Mouse (Mus musculus) brown adipose tissue, adult 24 weeks (tissue): ENCODE measurements around the gene Kremen1. TPM values are rescaled to one million over a fixed set of nuclear protein-coding genes. Genes with fewer than 3 reads are reported as not detected.

Experiments
- H3K27ac ChIP-seq: fragments of 200-500 bp; replicated peaks from 2 replicates; pipeline ENCODE4 v1.5.1; 2012; ENCODE audit warnings: low read depth, mild to moderate bottlenecking, low read length
- H3K4me1 ChIP-seq: fragments of 200-500 bp; 2 replicates; pipeline ENCODE4 v1.6.1; 2012; ENCODE audit warnings: low read length, mixed read lengths; ENCODE audit not compliant: control insufficient read depth, insufficient read depth, insufficient read length
- H3K4me3 ChIP-seq: fragments of 200-500 bp; 2 replicates; pipeline ENCODE4 v1.5.1; 2012; ENCODE audit warnings: low read depth, mild to moderate bottlenecking, low read length, moderate library complexity; ENCODE audit not compliant: insufficient read depth
- polyA plus RNA-seq: library from polyadenylated mRNA; stranded (reverse); fragments of >200 nt; gene quantifications from 2 replicates; pipeline ENCODE4 v1.2.4, GENCODE M21; 2012; ENCODE audit not compliant: missing spikeins, insufficient read depth, insufficient read length

Gene Kremen1
- polyA plus RNA-seq, 1 experiment: 4.8 TPM

DNA sequence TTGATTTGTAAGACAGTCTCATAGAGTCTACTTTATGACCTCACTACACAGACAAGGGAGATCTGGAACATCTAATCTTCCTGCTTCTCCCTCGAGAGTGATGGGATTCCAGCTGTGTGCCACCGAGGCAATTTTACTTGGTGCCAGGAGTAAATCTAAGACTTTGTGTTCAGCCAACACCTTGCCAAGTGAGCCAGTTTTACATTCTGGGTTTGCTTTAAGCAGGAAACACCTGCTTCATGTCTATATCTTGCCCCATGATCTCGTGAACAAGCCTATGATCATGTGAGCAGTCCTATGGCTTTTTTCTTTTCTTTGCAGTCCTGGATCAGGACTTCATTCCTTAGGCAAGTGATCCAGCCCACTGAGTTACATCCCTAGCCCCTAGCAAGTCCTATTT, 7.8 kb downstream of the Kremen1 start:
- Histone ChIP-seq H3K27ac (no peak overlapping the region), H3K4me3 (no peak overlapping the region), H3K4me1 (peaks cover 21% of the 10 kb centered on the region)

DNA sequence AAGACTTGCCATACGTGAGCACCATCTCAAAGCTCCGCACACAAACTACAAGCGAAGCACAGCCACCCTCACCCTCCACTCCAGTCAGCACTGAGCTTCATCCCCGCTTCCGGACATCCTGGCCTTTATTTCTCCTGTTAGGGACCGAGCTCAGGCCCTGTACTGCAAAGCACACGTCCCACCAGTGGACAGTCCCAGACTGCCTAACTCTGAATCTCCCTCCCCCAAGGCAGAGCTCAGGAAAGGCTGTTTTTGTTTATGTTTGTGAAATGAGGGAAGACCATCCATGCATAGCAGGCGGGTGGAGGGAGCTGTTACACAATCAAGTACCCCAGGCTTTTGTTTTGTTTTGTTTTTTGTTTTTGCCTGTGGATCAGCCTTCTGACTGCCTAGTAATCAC, 8.6 kb downstream of the Kremen1 start:
- no peak overlapping the region for H3K27ac ChIP-seq
- no peak overlapping the region for H3K4me3 ChIP-seq
- peaks cover 21% of the 10 kb centered on the region for H3K4me1 ChIP-seq

DNA sequence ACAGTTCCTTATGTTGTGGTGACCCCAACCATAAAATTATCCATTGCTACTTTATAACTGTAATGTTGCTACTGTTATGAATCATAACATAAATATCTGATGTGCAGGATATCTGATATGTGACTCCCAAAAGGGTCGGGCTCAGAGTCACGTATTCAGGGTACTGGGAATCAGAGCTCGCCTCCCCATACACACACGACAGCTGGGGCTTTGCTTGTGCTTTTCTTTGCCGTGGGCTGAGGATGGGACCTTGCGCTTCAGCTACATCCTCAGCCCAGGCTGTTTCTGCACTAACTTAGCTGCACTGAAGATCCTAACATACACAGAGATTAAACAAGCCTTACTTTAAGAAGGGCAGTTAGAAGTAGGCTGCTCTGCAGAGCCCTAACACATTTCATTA, 10.2 kb downstream of the Kremen1 start:
- no peak overlapping the region for H3K27ac ChIP-seq
- no peak overlapping the region for H3K4me3 ChIP-seq
- peaks cover 12% of the 10 kb centered on the region; the same call in 1 of the 2 replicates for H3K4me1 ChIP-seq

DNA sequence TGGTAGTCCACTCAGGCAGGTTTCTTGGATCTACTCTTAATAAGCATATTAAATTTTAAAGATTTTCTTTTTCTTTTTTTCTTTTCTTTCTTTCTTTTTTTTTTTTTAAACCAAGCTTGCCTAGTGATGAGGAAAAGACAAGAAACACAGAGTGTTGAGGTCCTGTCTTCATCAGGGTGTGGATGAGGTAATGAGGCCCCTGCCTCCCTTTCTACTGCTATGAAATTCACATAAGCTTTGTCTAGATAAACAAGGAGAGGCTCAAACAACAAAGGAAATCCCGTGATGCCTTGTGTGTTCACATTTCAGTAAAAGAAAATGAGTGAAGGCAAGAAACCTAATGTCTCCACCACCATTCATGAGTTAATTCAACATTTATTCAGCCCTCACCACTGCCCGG, 13.2 kb downstream of the Kremen1 start:
- Histone ChIP-seq H3K4me1 (0 out of 2 replicates have a peak, but pooled peaks cover 3% of the 10 kb centered on the region), H3K4me3 (no peak overlapping the region), H3K27ac (no peak overlapping the region)

DNA sequence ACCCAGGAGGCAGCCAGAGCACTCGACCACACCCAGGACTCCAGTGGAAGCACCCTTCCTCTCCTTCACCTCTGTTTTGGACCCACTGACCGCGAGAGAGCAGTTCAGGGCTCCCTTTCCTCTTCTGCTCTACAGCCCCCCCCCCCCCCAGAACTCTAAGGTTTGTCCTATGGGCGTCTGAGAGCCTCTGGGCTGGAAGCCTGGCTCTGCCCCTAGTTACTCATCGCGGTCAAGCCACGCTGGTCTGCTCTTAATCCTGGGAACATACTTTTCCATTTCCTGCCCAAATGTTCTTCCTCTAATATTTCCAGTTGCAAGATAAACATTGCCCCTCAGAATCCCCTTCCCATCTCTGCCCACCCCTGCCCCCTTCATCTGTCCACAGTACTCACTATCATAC, 15.9 kb downstream of the Kremen1 start:
- Histone ChIP-seq H3K27ac (no peak overlapping the region), H3K4me3 (no peak overlapping the region), H3K4me1 (no peaks in the 10 kb centered on the region)

DNA sequence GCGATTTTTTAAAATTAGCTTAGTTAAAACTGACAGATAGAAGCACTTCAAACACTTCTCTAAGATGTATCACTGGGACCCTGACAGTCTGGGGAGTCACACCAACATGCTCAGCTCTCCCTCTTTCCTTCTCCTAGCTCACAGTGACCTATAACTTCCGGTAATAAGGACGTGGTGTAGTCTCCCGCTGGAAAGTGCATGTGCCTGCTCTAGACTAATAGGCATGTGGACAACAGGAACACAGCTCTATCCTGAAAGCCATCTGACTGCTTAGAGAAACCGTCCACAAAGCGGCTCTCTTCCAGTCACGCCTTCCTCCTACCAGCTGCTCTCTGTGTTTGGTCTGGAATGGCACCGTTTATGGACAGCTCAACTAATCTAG, 16.6 kb downstream of the Kremen1 start:
- Histone ChIP-seq H3K4me1 (no peaks in the 10 kb centered on the region), H3K4me3 (no peak overlapping the region), H3K27ac (peak overlapping the region; percentile 43)

DNA sequence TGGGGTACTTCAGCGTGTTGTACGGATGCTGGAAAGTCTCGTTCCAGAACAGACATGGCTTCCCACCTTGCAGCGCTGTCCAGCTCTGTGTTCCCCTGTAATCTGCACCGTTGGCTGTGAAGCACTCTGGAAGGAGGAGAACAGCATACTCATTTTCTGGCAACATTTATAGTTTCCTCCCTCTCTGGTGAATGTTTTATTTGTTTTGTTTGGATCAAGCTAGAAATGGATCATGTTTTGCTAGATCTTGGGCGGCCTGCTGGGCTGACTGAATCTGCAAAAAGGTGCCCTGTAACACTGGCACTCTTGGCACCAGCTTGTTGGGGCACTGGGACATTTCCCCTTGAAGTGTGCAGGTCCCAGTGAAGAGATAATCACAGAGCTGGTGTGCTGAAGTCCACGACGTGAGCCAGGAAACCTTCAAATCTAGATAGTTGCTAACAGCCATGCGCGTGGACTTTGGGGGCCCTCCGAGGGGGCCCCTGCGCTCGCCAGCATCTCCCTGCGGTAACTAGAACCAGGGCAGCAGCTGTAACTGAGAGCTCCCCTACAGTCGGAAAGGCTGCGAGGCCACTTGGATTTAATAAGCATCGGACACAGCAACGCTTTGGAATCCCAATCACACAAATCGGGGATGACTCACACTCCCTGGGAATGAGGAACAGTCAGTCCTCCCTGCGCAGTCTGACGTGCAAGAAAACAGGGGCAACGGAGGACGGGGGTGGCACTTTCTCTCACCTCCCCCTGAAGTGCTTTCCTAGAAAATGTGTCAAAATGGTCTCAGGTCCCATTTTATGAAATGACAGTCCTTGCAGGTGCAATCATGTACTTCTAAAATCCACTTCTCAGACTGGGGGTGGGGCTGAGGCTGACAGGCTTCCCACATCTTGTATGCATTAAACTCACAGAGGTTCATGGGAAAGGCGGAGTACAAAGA, 17.3 kb downstream of the Kremen1 start:
- H3K27ac ChIP-seq: peak overlapping the region; percentile 43
- 0 out of 2 replicates have a peak overlapping the region, but pooled peaks have one; percentile 18 for H3K4me3 ChIP-seq
- no peaks in the 10 kb centered on the region for H3K4me1 ChIP-seq

DNA sequence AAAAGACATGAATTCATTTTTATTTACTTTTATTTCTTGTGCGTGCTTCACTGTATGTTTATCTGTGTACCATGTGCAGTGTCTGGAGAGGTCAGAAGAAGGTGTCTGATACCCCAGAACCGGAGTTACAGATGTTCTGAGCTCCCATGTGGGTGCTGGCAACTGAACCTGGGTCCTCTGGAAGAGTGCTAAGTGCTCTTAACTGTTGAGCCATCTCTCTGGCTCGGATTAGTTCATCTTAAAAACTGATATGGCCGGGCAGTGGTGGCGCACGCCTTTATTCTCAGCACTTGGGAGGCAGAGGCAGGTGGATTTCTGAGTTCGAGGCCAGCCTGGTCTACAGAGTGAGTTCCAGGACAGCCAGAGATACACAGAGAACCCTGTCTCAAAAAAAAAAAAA, 18.1 kb downstream of the Kremen1 start:
- no peak overlapping the region for H3K27ac ChIP-seq
- H3K4me1 ChIP-seq: no peaks in the 10 kb centered on the region

DNA sequence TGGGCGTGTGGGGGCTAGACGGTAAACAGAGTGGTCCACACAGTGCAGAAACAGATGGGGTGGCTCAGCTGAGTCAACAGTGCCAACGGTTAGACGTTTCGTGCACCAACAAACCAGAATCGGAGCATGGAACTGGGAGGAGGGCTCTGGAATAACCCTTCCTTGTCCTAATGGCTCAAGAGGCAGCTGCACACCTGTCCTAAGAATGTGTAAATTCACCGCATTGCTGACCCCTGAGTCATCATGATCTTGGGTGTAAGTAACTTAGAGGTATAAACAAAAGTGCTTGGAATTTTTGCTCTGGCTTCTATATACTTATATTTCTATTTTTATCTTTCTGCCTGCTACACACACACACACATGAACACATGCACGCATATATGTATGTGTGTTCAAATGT, 19.2 kb downstream of the Kremen1 start:
- Histone ChIP-seq H3K27ac (no peak overlapping the region), H3K4me3 (no peak overlapping the region), H3K4me1 (no peaks in the 10 kb centered on the region)

More for the DNA sequence above, 18.1 kb downstream of the Kremen1 start:
- H3K4me3 ChIP-seq: no peak overlapping the region

DNA sequence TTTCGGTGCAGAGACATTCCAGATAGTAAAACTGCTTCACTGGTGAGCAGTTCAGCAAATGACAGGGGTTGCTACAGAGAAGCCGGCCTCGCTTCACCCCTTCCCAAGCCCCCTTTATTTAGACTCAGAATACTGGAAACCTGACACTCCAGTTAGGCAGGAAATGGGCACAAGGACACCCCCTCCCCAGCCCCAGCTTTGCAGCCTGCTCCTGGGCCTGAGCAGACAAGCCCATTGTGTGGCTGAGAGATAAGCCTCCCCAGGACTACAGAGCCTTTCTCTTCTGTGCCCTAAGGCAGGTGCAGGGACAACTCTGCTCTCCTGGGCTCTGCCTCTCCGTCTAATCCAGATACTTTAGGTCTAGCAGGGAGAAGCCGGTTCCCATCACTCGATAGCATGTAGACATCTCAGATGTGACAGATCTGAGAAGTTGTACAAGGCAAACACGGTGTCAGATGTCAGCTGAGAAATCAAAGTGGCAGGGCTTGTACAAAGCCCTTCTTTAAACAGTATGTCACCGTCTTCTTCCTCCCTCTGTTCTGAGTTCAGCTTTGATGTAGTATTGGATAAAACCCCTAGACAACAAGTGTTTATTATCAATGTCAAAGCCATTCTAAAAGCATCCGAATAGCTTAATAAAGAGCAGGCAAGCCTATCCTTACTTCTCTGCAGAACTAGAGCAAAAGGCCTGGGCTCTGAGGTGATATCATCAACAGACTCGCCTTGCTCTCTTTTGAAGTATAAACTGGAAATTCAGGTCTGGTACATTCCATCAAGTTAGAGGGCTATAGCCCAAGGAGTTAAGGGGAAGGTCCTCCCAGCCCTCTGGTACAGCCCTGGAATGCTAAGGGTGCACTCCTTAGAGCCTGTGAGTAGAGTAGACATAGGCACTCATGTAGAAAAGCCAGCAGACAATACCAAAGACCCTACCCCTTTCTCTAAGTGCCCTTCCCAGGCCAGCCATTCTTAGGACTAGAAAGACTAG, 21.4 kb downstream of the Kremen1 start:
- H3K4me1 ChIP-seq: no peaks in the 10 kb centered on the region
- no peak overlapping the region for H3K27ac ChIP-seq
- H3K4me3 ChIP-seq: no peak overlapping the region

DNA sequence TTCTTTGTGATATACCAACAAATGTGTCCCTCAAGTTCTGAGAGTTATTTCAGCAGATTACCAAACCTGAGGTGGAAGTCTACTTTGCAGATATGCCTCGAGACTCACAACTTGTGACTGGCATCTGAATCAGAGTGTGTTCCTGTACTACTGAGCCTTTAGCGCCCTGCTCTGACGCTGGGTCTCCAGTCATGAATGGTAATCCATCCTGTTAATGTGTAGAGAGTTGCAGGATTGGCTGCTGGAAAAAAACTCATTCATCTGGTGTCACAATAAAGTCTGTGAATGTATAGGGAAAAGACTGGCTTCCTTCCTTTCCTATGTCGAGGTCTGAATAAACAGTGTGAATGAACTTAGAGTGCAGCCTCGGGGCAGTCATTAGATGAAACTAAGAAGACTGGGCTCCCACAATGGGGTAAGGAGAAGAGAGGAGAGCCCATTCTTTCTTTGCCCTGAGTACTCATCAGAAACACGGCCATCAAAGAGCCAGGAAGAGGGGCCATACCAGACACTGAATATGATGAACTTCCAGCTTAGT, 41.4 kb downstream of the Kremen1 start:
- H3K4me1 ChIP-seq: no peaks in the 10 kb centered on the region
- no peak overlapping the region for H3K4me3 ChIP-seq
- no peak overlapping the region for H3K27ac ChIP-seq

DNA sequence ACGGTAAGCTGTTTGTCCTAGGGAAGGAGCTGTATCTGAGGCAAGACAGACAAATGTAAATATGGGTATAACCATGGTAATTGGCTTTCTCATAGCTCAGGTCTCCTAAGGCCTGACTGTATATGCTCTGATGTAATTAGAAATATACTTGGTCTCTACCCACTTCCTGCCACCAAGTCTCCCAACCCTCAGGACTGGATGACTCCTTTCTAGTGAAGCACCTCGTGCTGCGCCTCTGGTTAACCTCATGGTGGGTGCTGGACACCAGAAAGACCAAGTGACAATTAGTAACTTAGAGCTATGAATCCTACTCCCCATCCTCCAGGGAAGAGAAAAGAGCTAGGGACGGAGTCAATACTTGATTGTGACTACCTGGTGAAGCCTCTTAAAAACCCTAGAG, 42.0 kb downstream of the Kremen1 start:
- H3K27ac ChIP-seq: no peak overlapping the region

DNA sequence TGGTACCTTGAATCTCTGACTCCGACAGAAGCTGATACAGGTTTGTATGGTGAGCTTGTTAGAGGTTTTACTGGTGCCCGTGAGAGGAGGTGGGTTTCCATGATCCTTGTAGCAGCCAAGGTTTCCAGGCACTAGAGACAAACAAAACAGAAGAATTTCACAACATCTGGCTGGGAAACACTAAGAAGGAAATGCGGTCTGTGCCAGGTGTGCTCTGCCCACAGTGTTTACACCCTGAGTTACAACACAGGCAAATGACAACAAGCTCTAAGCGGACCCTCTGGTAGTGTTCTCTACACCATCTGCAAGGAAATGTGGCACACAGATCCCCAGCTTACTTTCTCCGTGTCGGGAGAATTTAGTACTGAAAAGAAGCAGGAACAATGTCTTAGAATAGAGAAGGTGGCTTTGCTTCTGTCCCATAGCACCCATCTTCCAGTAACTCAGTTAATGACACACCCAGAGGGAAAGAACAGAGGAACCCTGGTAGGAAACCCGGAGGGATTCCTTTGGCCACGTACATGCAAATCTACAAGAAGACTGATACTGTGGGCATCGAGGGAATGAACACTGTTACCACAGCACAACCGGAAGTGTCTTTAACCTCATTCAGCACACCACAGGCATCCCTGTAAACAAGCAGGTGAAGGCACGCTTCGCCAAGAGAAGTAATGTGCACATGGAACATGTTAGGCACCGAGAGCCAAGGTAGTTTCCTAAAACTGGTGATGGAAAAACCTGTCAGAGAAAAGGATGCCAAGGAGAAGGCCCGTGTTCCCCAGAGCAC, 45.8 kb downstream of the Kremen1 start:
- Histone ChIP-seq H3K4me1 (no peaks in the 10 kb centered on the region), H3K4me3 (no peak overlapping the region), H3K27ac (no peak overlapping the region)

More for the DNA sequence above, 42.0 kb downstream of the Kremen1 start:
- no peaks in the 10 kb centered on the region for H3K4me1 ChIP-seq
- no peak overlapping the region for H3K4me3 ChIP-seq

DNA sequence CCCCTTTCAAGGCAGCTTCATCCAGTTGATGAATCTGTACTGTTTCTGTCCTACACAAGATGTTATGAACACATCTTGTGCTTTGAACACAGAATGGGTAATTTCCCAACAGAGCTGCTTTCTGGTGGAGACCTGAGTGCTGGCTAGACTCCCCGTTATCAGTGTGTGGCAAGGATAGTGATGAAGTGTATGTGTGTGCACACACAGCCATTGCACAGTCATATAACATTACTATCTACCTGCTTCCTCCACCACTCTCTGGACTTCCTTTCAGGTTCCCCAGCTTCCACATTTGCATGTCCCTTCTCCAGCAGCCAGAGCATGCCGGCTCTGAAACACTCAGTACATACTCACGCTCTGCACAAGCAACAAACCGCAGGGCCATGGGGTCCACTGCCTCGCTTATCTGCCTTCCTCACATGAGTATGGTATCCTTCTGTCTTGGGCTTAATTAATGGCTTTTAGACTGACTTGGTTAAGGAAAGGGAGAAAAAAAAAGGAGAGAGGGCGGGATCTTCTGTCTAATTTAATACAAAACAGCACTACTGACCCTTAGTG, 46.8 kb downstream of the Kremen1 start:
- Histone ChIP-seq H3K27ac (no peak overlapping the region), H3K4me3 (no peak overlapping the region), H3K4me1 (no peaks in the 10 kb centered on the region)
